Mouse (Mus musculus) liver, adult 2 months (tissue): ENCODE measurements around the gene Tshb.

ENCODE experiments used
- CTCF ChIP-seq: fragments of 200-500 bp; IDR thresholded peaks from 2 replicates; pipeline ENCODE4 v1.5.1; 2011; ENCODE audit warnings: low read depth, low read length, control low read depth
- POLR2A ChIP-seq: fragments of 200-500 bp; IDR thresholded peaks from 2 replicates; pipeline ENCODE4 v1.6.1; 2011; ENCODE audit warnings: low read length, control low read depth; ENCODE audit not compliant: insufficient read depth; ENCODE audit errors: extremely low read depth

DNA sequence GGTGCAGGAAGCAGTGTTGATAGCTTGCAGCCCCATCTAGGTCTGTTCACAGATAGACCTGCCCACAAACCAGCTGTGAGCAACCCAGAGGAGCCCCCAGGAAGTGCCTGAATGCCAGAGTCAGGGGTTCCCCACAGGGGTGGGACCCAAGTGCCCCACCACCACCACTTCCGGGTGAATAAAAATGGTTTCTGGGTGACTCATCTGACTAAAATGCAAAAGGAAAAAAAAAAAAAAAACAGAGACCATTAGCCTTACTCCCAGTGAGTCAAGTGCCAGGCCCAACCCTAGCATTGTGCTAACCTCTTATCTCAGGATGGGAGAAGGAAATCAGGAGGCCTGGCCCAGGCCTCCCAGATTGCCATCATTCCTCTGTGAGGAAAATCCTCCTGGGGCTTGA, 26.7 kb downstream of the Tshb start:
- TF ChIP-seq CTCF: no peak
- TF ChIP-seq POLR2A: no peak
